Mouse (Mus musculus): ENCODE data around the gene Adgrl3.

DNA sequence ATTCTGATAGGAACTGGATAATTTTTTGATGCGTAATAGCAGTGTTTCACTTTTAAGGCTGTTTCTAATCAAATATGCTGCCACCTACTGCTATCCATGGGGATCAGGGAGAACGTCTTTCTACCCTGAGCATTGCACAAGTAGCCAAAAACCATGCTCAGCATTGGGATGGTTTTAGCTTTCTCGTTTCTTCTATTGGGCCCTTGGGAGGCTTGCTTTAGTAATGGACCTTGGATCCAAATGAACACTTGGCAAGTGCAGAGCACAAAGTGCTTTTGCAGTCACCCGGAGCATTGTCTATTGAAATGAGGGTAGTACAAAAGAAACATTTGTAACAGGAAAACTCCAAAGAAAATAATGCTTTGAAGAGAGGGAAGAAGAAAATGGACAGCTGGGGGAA is 620.2 kb downstream of the Adgrl3 start:
- TF ChIP-seq CTCF (IDR thresholded peaks at IDR 0.05 in 2 of 3, conservative IDR thresholded peaks at IDR 0.05 in 1 of 3; ENCODE audit: control insufficient read depth in 1 of 3, insufficient read depth in 1 of 3, low read depth in 2 of 3, low read length in 3 of 3, poor library complexity in 1 of 3, severe bottlenecking in 1 of 3) (no peak), BHLHE40 (IDR thresholded peaks at IDR 0.05; ENCODE audit: borderline replicate concordance, low read depth, low read length) (no peak), POLR2A (IDR thresholded peaks at IDR 0.05; ENCODE audit: control insufficient read depth in 1 of 2, insufficient read depth in 1 of 2, low read depth in 1 of 2, low read length in 2 of 2, poor library complexity in 1 of 2) (no peak), POLR2AphosphoS5 (IDR thresholded peaks at IDR 0.05; ENCODE audit: borderline replicate concordance, low read depth, low read length) (no peak)
